ENCODE assay signal across 17 mouse cellular contexts in genomic region chr6:33937906-33938305, GRCm38 (mm10).
"Had no signal": no experiment of that assay in that cellular context is flagged by ENCODE, and none has a peak within 500 bp of the region (broad histone marks: within the 10 kb centered on the region; RNA-seq: fewer than 3 reads in every experiment).

No protein-coding gene starts in this region.

- H3K4me2 ChIP-seq: lung, embryonic 15.5 days; midbrain, embryonic 13.5 days; midbrain, embryonic 15.5 days; neural tube, embryonic 12.5 days; stomach, embryonic 15.5 days had no signal

- H3K9me3 ChIP-seq: lung, embryonic 15.5 days; megakaryocyte, embryonic 14.5 days; midbrain, embryonic 13.5 days; midbrain, embryonic 15.5 days; neural tube, embryonic 12.5 days; stomach, embryonic 15.5 days had no signal

- H3K27me3 ChIP-seq: lung, embryonic 15.5 days; megakaryocyte, embryonic 14.5 days; midbrain, embryonic 13.5 days; midbrain, embryonic 15.5 days; neural tube, embryonic 12.5 days; stomach, embryonic 15.5 days had no signal

- DNase-seq: liver, postnatal 0 days; lung, adult 2 months; lung, postnatal 14 days; lung, postnatal 36 days; right cerebral cortex, postnatal 14 days; thymus, adult 2 months; thymus, postnatal 25 days; thymus, postnatal 4 days had no signal

- H3K9ac ChIP-seq: liver, postnatal 0 days; lung, embryonic 15.5 days; midbrain, embryonic 13.5 days; midbrain, embryonic 15.5 days; neural tube, embryonic 12.5 days; stomach, embryonic 15.5 days had no signal

- ATAC-seq: liver, postnatal 0 days; lung, postnatal 0 days; midbrain, embryonic 13.5 days; midbrain, embryonic 15.5 days had no signal

- H3K27ac ChIP-seq: lung, embryonic 15.5 days; macrophage; midbrain, embryonic 13.5 days; midbrain, embryonic 15.5 days; neural tube, embryonic 12.5 days; stomach, embryonic 15.5 days; stomach, postnatal 0 days had no signal

- H3K4me1 ChIP-seq: lung, embryonic 15.5 days; neural tube, embryonic 12.5 days; stomach, embryonic 15.5 days had no signal

- H3K4me3 ChIP-seq: lung, embryonic 15.5 days; megakaryocyte, embryonic 14.5 days; midbrain, embryonic 13.5 days; midbrain, embryonic 15.5 days; neural tube, embryonic 12.5 days; stomach, embryonic 15.5 days had no signal

- H3K36me3 ChIP-seq: lung, embryonic 15.5 days; midbrain, embryonic 13.5 days; midbrain, embryonic 15.5 days; neural tube, embryonic 12.5 days; stomach, embryonic 15.5 days had no signal
